Mouse (Mus musculus): Measurements from ENCODE around the gene Mapk1ip1l. TPM values are rescaled to one million over a fixed set of nuclear protein-coding genes. Genes with fewer than 3 reads are reported as not detected.

The Mapk1ip1l gene
- polyA plus RNA-seq, 1 experiment = 22.9 TPM

- H3K79me2 ChIP-seq (ENCODE audit: control insufficient read depth, insufficient read depth) = no peaks in the 10 kb centered on the region
- H3K27me3 ChIP-seq (ENCODE audit: control insufficient read depth, insufficient read depth, insufficient read length) = no peaks in the 10 kb centered on the region
- H3K4me3 ChIP-seq = no peak overlapping the region
- H3K4me2 ChIP-seq (ENCODE audit: low read depth) = no peak overlapping the region
- no peaks in the 10 kb centered on the region for H3K36me3 ChIP-seq (ENCODE audit: control insufficient read depth, insufficient read depth)
- TF ChIP-seq TCF12 (IDR thresholded peaks at IDR 0.05; ENCODE audit: insufficient read depth, poor library complexity, severe bottlenecking) (no peak), MYOD1 (IDR thresholded peaks at IDR 0.05; ENCODE audit: control insufficient read depth in 1 of 3, insufficient read length in 2 of 3, low read depth in 2 of 3) (no peak), SRF (IDR thresholded peaks at IDR 0.05; ENCODE audit: control insufficient read depth, insufficient read length, low read depth) (no peak), POLR2A (IDR thresholded peaks at IDR 0.05; ENCODE audit: insufficient read length, low read depth) (no peak), POLR2AphosphoS2 (IDR thresholded peaks at IDR 0.05; ENCODE audit: insufficient read length, low read depth) (no peak), MAX (IDR thresholded peaks at IDR 0.05; ENCODE audit: low read depth) (no peak), TCF3 (IDR thresholded peaks at IDR 0.05; ENCODE audit: insufficient read length, low read depth) (no peak), MYOG (IDR thresholded peaks at IDR 0.05; ENCODE audit: control insufficient read depth in 1 of 3, insufficient read depth in 1 of 3, insufficient read length in 2 of 3, low read depth in 2 of 3) (no peak), REST (IDR thresholded peaks at IDR 0.05; ENCODE audit: insufficient read depth, insufficient read length) (no peak), USF1 (IDR thresholded peaks at IDR 0.05; ENCODE audit: low read depth) (no peak), E2F4 (IDR thresholded peaks at IDR 0.05; ENCODE audit: insufficient read depth) (no peak), CEBPB (IDR thresholded peaks at IDR 0.05; ENCODE audit: insufficient read depth, poor library complexity, severe bottlenecking) (no peak)
- no peak overlapping the region for H3ac ChIP-seq (ENCODE audit: control insufficient read depth, insufficient read length)
Measured at GRCm38 (mm10) chr14:47331920-47332319, 33.9 kb downstream of the Mapk1ip1l start.

- H3K4me3 ChIP-seq = no peak overlapping the region
- no peak overlapping the region for H3ac ChIP-seq (ENCODE audit: control insufficient read depth, insufficient read length)
- no peaks in the 10 kb centered on the region for H3K36me3 ChIP-seq (ENCODE audit: control insufficient read depth, insufficient read depth)
- no peaks in the 10 kb centered on the region for H3K27me3 ChIP-seq (ENCODE audit: control insufficient read depth, insufficient read depth, insufficient read length)
- TF ChIP-seq MAX (IDR thresholded peaks at IDR 0.05; ENCODE audit: low read depth) (no peak), POLR2A (IDR thresholded peaks at IDR 0.05; ENCODE audit: insufficient read length, low read depth) (no peak), E2F4 (IDR thresholded peaks at IDR 0.05; ENCODE audit: insufficient read depth) (no peak), USF1 (IDR thresholded peaks at IDR 0.05; ENCODE audit: low read depth) (no peak), TCF3 (IDR thresholded peaks at IDR 0.05; ENCODE audit: insufficient read length, low read depth) (no peak), MYOG (IDR thresholded peaks at IDR 0.05; ENCODE audit: control insufficient read depth in 1 of 3, insufficient read depth in 1 of 3, insufficient read length in 2 of 3, low read depth in 2 of 3) (no peak), CEBPB (IDR thresholded peaks at IDR 0.05; ENCODE audit: insufficient read depth, poor library complexity, severe bottlenecking) (no peak), MYOD1 (IDR thresholded peaks at IDR 0.05; ENCODE audit: control insufficient read depth in 1 of 3, insufficient read length in 2 of 3, low read depth in 2 of 3) (no peak), REST (IDR thresholded peaks at IDR 0.05; ENCODE audit: insufficient read depth, insufficient read length) (no peak), POLR2AphosphoS2 (IDR thresholded peaks at IDR 0.05; ENCODE audit: insufficient read length, low read depth) (no peak), TCF12 (IDR thresholded peaks at IDR 0.05; ENCODE audit: insufficient read depth, poor library complexity, severe bottlenecking) (no peak), SRF (IDR thresholded peaks at IDR 0.05; ENCODE audit: control insufficient read depth, insufficient read length, low read depth) (no peak)
- no peak overlapping the region for H3K4me2 ChIP-seq (ENCODE audit: low read depth)
- H3K79me2 ChIP-seq (ENCODE audit: control insufficient read depth, insufficient read depth) = no peaks in the 10 kb centered on the region
Measured at GRCm38 (mm10) chr14:47334819-47335218, 36.8 kb downstream of the Mapk1ip1l start.

GRCm38 (mm10) chr14:47335300-47335699, 37.2 kb downstream of the Mapk1ip1l start:
- TF ChIP-seq E2F4 (IDR thresholded peaks at IDR 0.05; ENCODE audit: insufficient read depth) (no peak), MYOD1 (IDR thresholded peaks at IDR 0.05; ENCODE audit: control insufficient read depth in 1 of 3, insufficient read length in 2 of 3, low read depth in 2 of 3) (no peak), SRF (IDR thresholded peaks at IDR 0.05; ENCODE audit: control insufficient read depth, insufficient read length, low read depth) (no peak), POLR2AphosphoS2 (IDR thresholded peaks at IDR 0.05; ENCODE audit: insufficient read length, low read depth) (no peak), TCF3 (IDR thresholded peaks at IDR 0.05; ENCODE audit: insufficient read length, low read depth) (no peak), CEBPB (IDR thresholded peaks at IDR 0.05; ENCODE audit: insufficient read depth, poor library complexity, severe bottlenecking) (no peak), REST (IDR thresholded peaks at IDR 0.05; ENCODE audit: insufficient read depth, insufficient read length) (no peak), TCF12 (IDR thresholded peaks at IDR 0.05; ENCODE audit: insufficient read depth, poor library complexity, severe bottlenecking) (no peak)
- H3K79me2 ChIP-seq (ENCODE audit: control insufficient read depth, insufficient read depth) = no peaks in the 10 kb centered on the region

GRCm38 (mm10) chr14:47340231-47340925, 42.3 kb downstream of the Mapk1ip1l start:
- H3K4me2 ChIP-seq (ENCODE audit: low read depth) = no peak overlapping the region
- H3K36me3 ChIP-seq (ENCODE audit: control insufficient read depth, insufficient read depth) = no peaks in the 10 kb centered on the region
- H3K79me2 ChIP-seq (ENCODE audit: control insufficient read depth, insufficient read depth) = no peaks in the 10 kb centered on the region
- TF ChIP-seq SRF (IDR thresholded peaks at IDR 0.05; ENCODE audit: control insufficient read depth, insufficient read length, low read depth) (no peak), MAX (IDR thresholded peaks at IDR 0.05; ENCODE audit: low read depth) (no peak), TCF12 (IDR thresholded peaks at IDR 0.05; ENCODE audit: insufficient read depth, poor library complexity, severe bottlenecking) (no peak), TCF3 (IDR thresholded peaks at IDR 0.05; ENCODE audit: insufficient read length, low read depth) (no peak), POLR2AphosphoS2 (IDR thresholded peaks at IDR 0.05; ENCODE audit: insufficient read length, low read depth) (no peak), USF1 (IDR thresholded peaks at IDR 0.05; ENCODE audit: low read depth) (no peak), MYOD1 (IDR thresholded peaks at IDR 0.05; ENCODE audit: control insufficient read depth in 1 of 3, insufficient read length in 2 of 3, low read depth in 2 of 3) (no peak), MYOG (IDR thresholded peaks at IDR 0.05; ENCODE audit: control insufficient read depth in 1 of 3, insufficient read depth in 1 of 3, insufficient read length in 2 of 3, low read depth in 2 of 3) (no peak)
- no peaks in the 10 kb centered on the region for H3K27me3 ChIP-seq (ENCODE audit: control insufficient read depth, insufficient read depth, insufficient read length)
- no peak overlapping the region for H3K4me3 ChIP-seq
- H3ac ChIP-seq (ENCODE audit: control insufficient read depth, insufficient read length) = no peak overlapping the region

More at GRCm38 (mm10) chr14:47335300-47335699, 37.2 kb downstream of the Mapk1ip1l start:
- Histone ChIP-seq H3K36me3 (ENCODE audit: control insufficient read depth, insufficient read depth) (no peaks in the 10 kb centered on the region), H3ac (ENCODE audit: control insufficient read depth, insufficient read length) (no peak overlapping the region), H3K4me2 (ENCODE audit: low read depth) (no peak overlapping the region), H3K27me3 (ENCODE audit: control insufficient read depth, insufficient read depth, insufficient read length) (no peaks in the 10 kb centered on the region), H3K4me3 (no peak overlapping the region)
